In the genomic region with DNA sequence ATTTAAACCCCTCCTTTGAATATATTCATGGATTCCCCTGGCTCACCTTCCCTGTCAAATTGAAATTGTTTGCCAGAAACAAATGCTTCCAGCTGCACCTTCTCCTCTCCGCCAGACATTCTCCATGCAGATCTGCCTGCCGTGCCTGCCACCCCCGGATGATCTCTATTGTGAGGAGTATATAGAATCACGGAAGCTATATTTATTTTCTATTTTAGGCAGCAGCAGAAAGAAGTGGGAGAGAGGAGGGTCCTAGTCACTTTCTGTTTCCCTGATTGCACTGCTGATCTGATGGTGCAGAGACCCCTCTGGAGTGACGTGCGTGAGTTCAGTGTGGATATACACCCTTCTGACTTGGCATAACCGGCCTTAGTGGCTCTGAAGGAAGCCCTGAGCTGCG, we compare ENCODE assay signal across 14 mouse cellular contexts.
DNase-seq lines count a peak whose midpoint lies in the region; ATAC-seq and TF ChIP-seq lines count a peak whose summit lies in the region.
"Had no signal": no experiment of that assay in that cellular context is flagged by ENCODE, and none has a peak within 500 bp of the region (broad histone marks: within the 10 kb centered on the region; RNA-seq: fewer than 3 reads in every experiment).

No protein-coding gene starts in this region.

- TF ChIP-seq CTCF in left cerebral cortex, adult 2 months (IDR thresholded peaks at IDR 0.05) = no peak

- no peak overlapping the region for H3K9ac ChIP-seq in forebrain, embryonic 15.5 days (replicated peaks)
- H3K9ac ChIP-seq in forebrain, embryonic 12.5 days = no peak overlapping the region
- no peak overlapping the region for H3K9ac ChIP-seq in intestine, embryonic 14.5 days (ENCODE audit: low read length)
- H3K9ac ChIP-seq in intestine, embryonic 16.5 days (ENCODE audit: low read depth, low read length) = no peak overlapping the region
- H3K9ac ChIP-seq: limb, embryonic 15.5 days had no signal

- H3K4me3 ChIP-seq in forebrain, embryonic 15.5 days = no peak overlapping the region
- H3K4me3 ChIP-seq in forebrain, embryonic 12.5 days (replicated peaks) = no peak overlapping the region
- H3K4me3 ChIP-seq in intestine, embryonic 14.5 days (ENCODE audit: low read depth, low read length) = no peak overlapping the region
- no peak overlapping the region for H3K4me3 ChIP-seq in intestine, embryonic 16.5 days (ENCODE audit: low read length)
- no peak overlapping the region for H3K4me3 ChIP-seq in left cerebral cortex, adult 2 months
- H3K4me3 ChIP-seq: limb, embryonic 15.5 days had no signal

- 65% methylated on average over 8 of the region's 8 CpGs for WGBS in forebrain, embryonic 15.5 days
- 78% methylated on average over 8 of the region's 8 CpGs for WGBS in forebrain, embryonic 12.5 days
- WGBS in intestine, embryonic 14.5 days = 41% methylated on average over 8 of the region's 8 CpGs
- 53% methylated on average over 8 of the region's 8 CpGs for WGBS in intestine, embryonic 16.5 days

- H3K9me3 ChIP-seq in forebrain, embryonic 15.5 days = no peaks in the 10 kb centered on the region
- H3K9me3 ChIP-seq in forebrain, embryonic 12.5 days = no peaks in the 10 kb centered on the region
- no peaks in the 10 kb centered on the region for H3K9me3 ChIP-seq in intestine, embryonic 14.5 days (ENCODE audit: control insufficient read depth, low read length)
- no peaks in the 10 kb centered on the region for H3K9me3 ChIP-seq in intestine, embryonic 16.5 days (ENCODE audit: control insufficient read depth, low read length)
- H3K9me3 ChIP-seq: limb, embryonic 15.5 days had no signal

- peaks cover 6% of the 10 kb centered on the region; the same call in 1 of the 2 replicates for H3K4me1 ChIP-seq in forebrain, embryonic 15.5 days
- no peaks in the 10 kb centered on the region for H3K4me1 ChIP-seq in forebrain, embryonic 12.5 days
- no peaks in the 10 kb centered on the region for H3K4me1 ChIP-seq in intestine, embryonic 14.5 days (replicated peaks; ENCODE audit: control insufficient read depth, insufficient read depth, low read length)
- H3K4me1 ChIP-seq in intestine, embryonic 16.5 days (ENCODE audit: control insufficient read depth, insufficient read depth, low read length) = no peaks in the 10 kb centered on the region

- H3K36me3 ChIP-seq in forebrain, embryonic 15.5 days = no peaks in the 10 kb centered on the region
- H3K36me3 ChIP-seq in forebrain, embryonic 12.5 days (replicated peaks) = no peaks in the 10 kb centered on the region
- no peaks in the 10 kb centered on the region for H3K36me3 ChIP-seq in intestine, embryonic 14.5 days (ENCODE audit: control insufficient read depth, insufficient read depth, low read length)
- H3K36me3 ChIP-seq in intestine, embryonic 16.5 days (ENCODE audit: control insufficient read depth, insufficient read depth, low read length) = no peaks in the 10 kb centered on the region
- H3K36me3 ChIP-seq: G1E; limb, embryonic 15.5 days had no signal

- peak; percentile 53; the same call in 1 of the 2 replicates for ATAC-seq in forebrain, embryonic 15.5 days (replicated peaks)
- no peak for ATAC-seq in forebrain, embryonic 12.5 days (ENCODE audit: low FRiP score)
- ATAC-seq in intestine, embryonic 14.5 days (replicated peaks; ENCODE audit: low FRiP score, low TSS enrichment, low read depth) = no peak
- ATAC-seq in intestine, embryonic 16.5 days = no peak

- intact Hi-C loops in left cerebral cortex, adult 2 months (cut with DNase I) = no loop called here

- no peak overlapping the region; the same call in 1 of the 2 replicates for H3K27ac ChIP-seq in forebrain, embryonic 15.5 days (replicated peaks)
- no peak overlapping the region for H3K27ac ChIP-seq in forebrain, embryonic 12.5 days
- H3K27ac ChIP-seq in intestine, embryonic 14.5 days (ENCODE audit: low read depth) = no peak overlapping the region
- H3K27ac ChIP-seq in intestine, embryonic 16.5 days (ENCODE audit: low read length) = no peak overlapping the region
- peak overlapping the region; percentile 92 for H3K27ac ChIP-seq in left cerebral cortex, adult 2 months
- H3K27ac ChIP-seq: limb, embryonic 15.5 days; macrophage had no signal

- DNase-seq in intestine, embryonic 14.5 days (ENCODE audit: low spot score) = no peak
- DNase-seq in left cerebral cortex, adult 2 months (ENCODE audit: extremely low spot score in 1 of 2, low spot score in 2 of 2) = peak; percentile 23 to 31
- DNase-seq in right cerebral cortex, postnatal 25 days = peak; percentile 52
- DNase-seq in urinary bladder, postnatal 14 days (ENCODE audit: low spot score) = no peak
- DNase-seq in cerebellum, postnatal 25 days = no peak
- DNase-seq: embryo, embryonic 11 days; kidney, postnatal 25 days; thymus, postnatal 25 days had no signal

- H3K4me2 ChIP-seq in forebrain, embryonic 15.5 days (replicated peaks) = no peak overlapping the region
- H3K4me2 ChIP-seq in forebrain, embryonic 12.5 days = no peak overlapping the region
- peak overlapping the region; percentile 18 for H3K4me2 ChIP-seq in intestine, embryonic 14.5 days (ENCODE audit: low read length)
- no peak overlapping the region for H3K4me2 ChIP-seq in intestine, embryonic 16.5 days (ENCODE audit: low read depth, low read length)
- H3K4me2 ChIP-seq: limb, embryonic 15.5 days had no signal

- H3K27me3 ChIP-seq in forebrain, embryonic 15.5 days = no peaks in the 10 kb centered on the region
- H3K27me3 ChIP-seq in forebrain, embryonic 12.5 days = no peaks in the 10 kb centered on the region
- no peaks in the 10 kb centered on the region for H3K27me3 ChIP-seq in intestine, embryonic 14.5 days (replicated peaks; ENCODE audit: control insufficient read depth, insufficient read depth, low read length)
- H3K27me3 ChIP-seq in intestine, embryonic 16.5 days (replicated peaks; ENCODE audit: control insufficient read depth, insufficient read depth, low read length) = no peaks in the 10 kb centered on the region
- H3K27me3 ChIP-seq: limb, embryonic 15.5 days had no signal

Comparison
In these comparisons a context has a peak if more than half of its experiments do, and no peak if none do; other contexts are left out.
1. DNase-seq: peak in left cerebral cortex, adult 2 months (2 of 2) and right cerebral cortex, postnatal 25 days (single experiment); none in intestine, embryonic 14.5 days (single experiment), urinary bladder, postnatal 14 days (single experiment) and cerebellum, postnatal 25 days (0 of 2).